Mouse (Mus musculus) lung, postnatal 25 days (tissue): ENCODE measurements at regions not wholly inside any gene's neighbourhood (a gene's known extent, or its start where the extent isn't known, plus 50 kb on each side); places are given as distances from the start of the nearest gene placed in this dataset.

Source experiments
- DNase-seq: peaks from one replicate; pipeline ENCODE4 v3.0.0; 2022; ENCODE audit warnings: low spot score

DNA sequence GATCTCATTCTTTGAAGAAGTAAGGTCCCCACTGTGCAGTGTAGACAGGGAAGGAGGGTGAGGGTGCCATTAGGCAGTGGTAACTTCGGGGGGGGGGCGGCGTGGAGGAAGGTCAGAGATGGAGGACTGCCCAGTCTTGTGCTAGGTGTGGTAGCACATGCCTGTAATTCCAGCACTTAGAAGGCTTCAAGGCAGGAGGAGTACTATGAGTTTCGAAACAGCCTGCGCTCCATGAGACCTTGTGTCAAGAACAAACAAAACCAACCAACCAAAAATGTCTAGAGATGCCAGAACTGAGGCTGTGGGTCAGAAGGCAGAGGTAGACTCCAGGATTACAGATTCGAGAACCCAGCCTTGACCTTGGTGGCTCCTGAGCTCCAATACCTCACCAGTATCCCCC is 130.8 kb downstream of the Pja1 start:
- peak; percentile 51 for DNase-seq

DNA sequence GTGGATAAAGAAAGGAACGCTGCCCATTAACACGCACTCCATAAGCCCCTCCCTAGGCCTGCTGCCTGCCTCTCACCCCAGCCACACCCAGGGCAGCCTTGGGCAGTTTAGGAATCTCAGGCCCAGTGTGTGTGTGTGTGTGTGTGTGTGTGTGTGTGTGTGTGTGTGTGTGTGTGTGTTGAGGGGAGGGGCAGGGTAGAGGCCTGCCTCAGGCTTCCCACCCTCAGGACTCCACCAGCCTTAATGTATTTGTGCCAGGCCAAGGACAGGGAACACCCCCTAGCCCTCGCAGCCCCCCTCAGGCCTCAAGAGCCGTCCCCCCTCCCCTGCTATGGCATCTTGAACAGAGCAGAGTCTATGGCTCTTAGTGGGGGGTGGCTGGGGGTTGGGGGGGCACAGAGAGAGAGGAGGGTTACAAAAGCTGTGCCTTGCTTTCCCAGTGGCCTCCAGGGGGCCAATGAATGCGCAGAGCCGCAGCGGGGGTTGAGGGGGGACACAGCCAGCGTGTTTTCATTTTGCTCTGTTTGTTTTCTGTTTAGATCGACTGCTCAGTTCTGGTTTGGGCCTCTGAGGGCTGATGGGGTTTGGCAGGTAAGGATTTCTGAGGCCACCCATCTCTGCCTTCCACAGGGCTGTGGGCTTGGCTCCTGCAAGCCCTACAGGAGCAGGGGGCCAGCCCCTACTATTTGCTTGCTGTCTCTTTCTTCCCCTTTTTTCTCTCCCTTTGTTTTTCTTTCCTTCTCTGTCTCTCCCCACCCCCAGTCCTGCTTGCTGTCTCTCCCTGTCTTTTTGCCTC is 131.8 kb downstream of the Pja1 start:
- DNase-seq, result peak; percentile 46

DNA sequence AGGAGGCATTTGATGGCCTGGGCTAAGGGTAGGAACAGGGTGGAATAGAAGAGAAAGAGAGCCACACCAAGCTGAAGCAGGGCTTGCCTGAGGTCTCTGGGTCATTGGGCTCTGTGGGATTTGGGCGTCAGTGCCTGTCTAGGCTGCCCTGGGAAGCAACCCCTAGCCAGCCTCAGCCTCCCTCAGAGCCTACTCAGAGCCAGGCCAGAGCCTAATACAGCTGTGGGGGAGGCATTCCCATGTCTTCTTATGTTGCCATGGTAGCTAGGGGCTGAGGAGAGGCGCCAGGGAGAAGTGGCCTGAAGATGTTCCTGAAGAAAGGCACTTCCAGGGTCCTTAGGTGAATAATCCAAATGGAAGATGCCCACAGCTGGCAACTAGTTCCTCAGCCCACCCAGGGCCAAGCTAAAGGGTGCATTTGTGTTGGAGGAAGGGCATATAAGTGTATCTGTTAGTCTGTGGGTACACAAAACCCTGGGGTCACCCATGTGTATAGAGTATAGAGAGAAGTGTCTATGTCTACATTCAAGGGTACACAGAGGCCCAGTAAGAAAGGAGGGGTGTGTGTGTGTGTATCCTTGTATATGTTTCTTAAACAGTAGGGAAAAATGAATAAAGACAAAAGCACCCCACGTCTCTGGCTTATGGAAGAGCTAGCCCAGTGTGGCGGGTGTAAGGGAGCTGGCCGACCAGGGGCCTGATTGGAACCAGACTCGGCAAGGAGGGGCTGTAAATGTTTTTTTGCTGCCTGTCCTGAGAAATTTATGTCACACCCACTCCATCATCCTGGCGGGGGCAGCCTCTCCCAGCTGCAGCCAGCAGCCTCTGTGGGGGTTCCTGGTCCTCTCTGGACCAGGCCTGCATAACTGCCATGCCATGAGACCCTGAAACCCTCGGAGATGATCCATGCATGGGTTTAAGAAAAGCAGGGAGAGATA is 134.2 kb downstream of the Pja1 start:
- DNase-seq, result no peak

DNA sequence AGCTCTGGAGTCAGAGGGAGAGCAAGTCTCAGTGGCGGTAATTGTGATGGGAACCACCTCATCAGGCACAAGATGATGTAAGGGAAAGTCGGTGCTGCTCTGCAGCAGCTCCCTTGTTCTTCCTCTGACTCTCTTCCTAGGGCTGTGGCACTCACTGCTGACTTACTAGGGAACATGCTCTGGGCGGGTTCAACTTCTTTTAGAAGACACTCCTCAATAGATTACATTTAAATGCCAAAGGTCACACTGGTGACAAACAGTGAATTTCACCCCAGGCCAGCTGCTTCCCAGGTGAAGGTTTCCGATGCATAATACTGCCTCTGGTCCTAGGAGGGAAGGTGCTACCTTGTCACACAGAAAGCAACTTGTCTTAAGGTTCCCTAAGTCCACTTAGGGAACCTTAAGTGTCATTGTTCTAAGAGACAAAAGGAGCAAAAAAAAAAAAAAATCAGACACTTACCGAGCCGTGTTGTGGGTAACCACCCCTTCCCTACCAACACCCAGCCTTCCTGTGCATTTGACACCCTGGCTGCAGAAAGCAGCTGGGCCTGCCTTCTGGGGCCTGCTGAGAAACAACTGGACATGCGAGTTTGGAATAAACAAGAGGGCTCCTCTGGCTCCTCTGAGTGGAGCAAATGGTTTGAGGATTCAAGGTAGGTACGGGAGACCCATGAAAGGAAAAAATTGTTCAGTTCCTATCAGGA is 135.0 kb downstream of the Pja1 start:
- no peak for DNase-seq

DNA sequence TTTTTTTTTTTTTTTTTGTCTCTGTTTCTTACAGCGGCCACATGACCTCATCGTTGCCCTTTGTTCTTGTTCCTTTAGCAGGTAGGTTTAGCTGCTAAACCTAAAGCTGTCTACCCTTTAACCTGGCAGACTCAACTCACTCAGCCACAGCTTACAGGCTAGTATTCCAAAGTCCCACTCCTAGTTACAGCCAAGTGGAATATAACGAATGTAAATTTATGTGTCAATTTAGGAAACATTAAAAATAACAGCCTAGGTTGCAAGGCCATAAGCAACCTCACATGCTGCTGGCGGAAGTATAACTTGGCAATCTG is 138.7 kb downstream of the Pja1 start:
- no peak for DNase-seq

DNA sequence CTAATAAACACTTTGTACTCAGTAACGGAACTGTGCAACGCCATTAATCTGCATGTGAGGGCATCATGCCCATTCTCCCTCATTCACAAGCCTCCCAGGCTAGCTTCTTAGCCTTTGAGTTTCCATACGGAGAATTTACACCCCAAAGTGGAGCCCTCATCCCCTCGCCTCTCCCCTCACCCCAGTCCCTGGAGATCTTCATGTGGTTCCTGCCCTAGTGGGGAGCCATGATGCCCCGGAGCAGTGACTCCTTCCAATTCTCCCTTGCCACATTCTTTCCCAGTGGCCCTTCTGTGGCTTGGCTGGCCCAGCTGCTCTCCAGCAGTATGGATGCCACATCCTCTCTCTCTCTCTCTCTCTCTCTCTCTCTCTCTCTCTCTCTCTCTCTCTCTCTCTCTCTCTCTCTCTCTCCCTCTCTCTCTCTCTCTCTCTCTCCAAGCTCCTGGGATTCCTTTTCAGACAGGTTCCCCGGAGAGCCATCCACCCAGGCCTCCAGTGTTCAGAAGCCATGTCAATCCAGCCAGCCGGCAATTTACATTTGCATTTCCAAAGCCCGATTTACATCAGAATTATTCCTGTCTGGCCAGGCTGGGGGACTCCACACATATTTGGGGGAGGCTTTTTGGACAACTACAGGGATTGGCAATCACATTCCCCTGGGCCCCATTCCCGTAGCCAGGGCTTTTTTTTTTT is 139.2 kb downstream of the Pja1 start:
- DNase-seq, result no peak

DNA sequence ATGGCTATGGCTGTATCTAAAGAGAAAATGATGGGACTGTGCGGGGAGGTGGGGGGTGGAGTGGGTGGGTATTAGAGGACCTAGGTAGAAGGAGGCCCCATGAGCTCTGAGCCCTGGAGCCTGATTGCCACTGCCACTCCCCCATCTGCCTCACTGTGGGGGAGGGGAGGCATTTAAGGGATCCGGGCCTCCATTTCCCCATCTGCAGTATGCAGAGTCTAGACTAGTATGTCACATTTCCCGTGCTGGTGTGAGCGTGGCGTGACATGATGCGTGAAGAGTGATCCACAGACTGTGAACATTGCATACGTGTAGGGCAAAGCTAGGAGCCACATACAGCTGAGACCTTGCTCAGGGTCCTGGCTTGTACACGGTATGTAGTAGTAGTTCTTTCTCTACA is 140.7 kb downstream of the Pja1 start:
- DNase-seq, result no peak

DNA sequence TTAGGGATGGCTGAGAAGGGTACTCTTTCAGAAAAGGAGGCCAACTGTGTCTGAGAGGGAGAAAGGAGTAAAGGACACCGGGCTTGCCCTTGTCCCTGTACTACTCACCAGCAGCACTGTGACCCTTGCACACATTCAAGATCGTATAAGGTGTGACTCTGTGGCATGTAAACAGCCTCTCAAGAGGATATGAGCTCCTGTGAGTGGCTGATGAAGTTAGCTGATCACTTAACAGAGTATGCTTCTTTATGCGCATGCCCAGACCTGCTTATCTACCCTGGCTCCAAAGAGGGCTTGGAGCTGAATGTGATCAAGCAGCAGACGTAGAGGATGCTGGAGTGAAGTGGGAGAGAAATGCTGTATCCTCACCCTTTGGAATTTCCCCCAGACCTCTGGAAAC is 142.5 kb downstream of the Pja1 start:
- DNase-seq, result peak; percentile 43

DNA sequence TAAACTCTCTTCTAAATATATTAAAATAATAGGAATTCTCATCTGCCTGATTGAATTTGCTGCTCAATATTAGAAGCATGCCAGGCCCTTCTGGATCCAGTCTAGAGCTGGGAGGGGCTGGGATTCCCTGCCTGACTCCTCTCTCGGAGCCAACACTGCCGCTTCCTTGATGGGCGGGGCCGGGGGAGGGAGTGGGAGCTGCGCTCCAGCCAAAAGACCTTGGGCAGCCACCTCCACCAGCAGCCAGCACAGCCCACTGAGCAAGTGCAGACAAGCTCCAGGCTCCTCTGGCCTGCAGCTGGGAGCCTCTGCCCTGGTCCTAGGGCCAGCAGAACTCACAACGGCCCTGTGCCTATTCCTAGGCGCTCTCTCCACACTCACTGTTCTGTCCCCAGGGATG is 144.9 kb downstream of the Pja1 start:
- DNase-seq, result peak; percentile 29

DNA sequence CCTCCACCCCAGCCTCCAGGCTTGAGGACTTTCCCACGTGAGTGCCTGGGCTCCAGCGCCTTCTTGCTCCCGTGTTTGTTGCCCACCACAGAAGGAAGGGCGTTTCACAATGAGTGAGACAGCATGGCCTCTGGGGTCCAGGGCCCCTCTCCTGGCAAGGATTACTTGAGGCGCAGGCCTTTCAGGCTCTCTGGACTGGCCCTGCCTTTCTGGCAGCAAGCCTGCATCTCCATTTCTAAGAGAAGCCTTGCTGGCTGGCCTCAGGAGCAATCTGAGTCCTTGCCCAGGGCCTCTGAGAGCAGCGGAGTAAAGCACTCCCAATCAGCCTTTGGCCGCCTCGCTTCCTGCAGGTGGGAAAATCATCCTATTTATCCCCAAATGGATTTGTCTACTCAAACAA is 145.6 kb downstream of the Pja1 start:
- peak; percentile 25 for DNase-seq

DNA sequence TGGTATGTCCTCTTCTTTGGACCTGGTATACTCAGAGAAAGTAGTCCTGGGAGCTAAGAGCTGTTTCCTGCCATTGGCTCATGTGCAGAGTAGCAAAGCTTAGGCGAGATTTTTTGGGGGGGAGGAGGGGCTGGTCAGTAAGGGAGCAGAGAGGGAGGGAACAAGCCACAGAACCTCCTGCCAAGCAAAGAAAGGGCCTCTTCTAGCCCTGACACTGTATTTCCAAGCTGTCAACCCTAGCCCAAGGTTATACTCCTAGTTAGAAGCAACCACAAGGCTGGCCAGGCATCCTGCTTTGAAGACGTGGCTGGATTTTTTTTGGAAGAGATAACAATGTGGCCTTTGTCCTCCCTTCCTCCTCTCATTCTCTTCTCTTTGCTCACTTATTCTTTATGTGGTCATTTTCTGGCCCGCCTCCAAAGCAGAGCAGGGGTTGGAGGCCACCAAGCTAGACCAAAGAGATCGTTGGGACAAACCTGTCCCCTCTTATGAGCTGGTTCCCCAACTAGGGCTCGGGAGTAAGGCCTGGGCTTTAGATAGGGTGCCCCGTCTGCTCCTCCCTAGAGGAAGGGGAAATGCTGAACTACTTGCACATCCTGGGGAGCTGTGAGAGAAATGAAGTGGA is 146.4 kb downstream of the Pja1 start:
- DNase-seq, result no peak

DNA sequence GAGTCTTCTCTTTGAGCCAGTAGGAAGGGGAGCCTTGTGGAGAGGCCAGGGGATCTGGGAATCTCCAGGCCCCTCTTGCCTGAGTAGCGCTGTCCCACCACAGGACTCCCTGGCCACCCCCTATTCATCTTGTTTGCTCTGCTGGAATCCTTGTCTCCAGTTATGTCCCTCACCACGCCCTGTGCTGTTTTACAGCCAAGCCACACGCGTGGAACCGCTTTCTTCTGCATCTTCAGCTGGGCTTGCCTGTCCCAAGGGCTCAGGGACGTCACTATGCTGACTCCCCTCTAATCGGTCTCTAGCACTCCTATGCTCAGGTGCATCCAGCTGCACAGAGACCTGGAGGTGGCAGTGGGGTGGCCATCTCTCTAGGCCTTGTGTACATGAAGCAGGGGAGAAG is 151.3 kb downstream of the Pja1 start:
- DNase-seq, result no peak

DNA sequence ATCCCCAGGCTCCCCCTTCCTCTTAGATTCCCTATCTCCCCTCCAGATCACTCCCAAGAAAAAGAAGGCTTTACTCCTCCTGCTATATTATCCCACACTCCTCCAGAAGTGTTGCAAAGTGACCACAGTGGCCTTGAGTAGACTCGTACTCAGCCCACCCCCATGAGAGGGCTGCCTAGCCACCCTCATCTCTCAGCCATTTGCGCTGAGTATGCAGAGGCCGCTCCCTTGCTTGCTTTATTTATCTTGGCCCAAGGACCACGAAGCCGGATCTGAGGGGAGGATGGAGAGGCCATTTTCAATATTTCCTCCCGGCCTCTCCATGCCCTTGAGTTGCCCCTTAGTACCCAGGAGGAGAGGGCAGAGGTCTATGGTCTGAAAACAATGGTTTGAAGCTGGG is 151.9 kb downstream of the Pja1 start:
- no peak for DNase-seq

DNA sequence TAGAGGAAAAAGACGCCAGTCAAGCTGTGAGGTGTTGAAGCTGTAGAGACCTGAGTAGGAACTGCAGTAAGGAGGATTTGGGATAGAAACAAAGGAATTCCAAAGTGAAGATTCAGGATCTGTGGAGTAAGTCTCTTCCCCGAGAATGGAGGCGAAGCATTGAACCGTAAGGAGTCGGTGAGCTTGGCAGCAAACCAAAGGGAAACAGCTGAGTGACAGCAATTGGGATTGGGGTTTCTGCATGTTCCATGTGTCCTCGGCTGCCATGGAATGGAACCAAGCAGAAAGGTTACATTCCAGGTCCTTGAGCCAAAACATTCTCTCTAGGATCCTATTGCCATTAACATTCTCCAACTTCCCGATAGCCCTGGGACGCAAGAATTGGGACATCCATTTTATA is 152.9 kb downstream of the Pja1 start:
- DNase-seq, result no peak

DNA sequence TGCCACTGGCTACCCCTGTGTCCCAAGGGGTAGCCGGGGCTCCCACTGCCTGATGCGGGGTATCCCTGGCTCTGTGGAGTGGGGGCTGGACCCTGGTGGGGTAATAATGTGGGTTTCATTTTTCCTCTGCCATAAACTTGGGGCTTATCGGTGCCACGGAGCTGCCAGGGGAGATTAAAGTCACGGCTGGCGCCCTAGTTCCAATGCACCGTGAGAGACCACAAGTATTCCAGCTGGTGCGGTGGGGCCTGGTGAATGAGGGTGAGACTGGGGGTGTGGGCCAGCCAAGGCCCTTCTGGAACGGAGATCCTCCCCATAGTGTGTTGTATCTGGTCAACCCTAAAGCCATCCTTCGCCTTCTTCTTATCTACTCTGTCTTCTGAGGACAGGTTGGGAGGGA is 153.3 kb downstream of the Pja1 start:
- DNase-seq, result no peak

DNA sequence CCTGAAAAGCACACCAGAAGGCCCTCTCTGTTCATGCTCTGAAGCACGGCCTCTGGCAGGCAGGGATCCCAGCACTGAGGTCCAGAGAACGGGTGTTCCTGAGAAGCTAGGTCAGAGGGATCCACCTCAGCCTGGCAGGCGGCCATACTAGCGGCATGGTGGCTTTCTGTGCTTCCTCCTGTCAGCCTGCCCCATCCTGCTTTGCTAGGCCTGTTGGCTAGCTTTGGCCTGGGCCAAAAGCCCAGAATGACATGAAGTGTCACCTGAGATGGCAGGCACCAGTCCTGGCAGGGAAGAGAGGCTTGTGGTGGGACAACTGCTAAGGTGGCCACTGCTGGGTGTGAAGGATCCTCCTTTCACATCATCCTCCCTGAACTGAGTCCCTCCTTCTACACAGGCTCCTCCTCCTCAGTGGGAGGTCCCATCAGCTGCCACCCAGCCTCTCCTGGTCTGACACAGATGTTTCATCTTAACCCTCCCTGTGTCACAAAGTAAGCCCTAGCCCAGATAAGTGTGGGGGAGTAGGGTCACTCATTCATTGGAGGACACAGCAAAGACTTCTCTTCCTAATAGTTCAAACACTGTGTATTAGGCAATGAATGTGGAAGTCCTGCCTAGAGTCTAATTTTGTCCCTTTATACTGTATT is 154.5 kb downstream of the Pja1 start:
- no peak for DNase-seq

DNA sequence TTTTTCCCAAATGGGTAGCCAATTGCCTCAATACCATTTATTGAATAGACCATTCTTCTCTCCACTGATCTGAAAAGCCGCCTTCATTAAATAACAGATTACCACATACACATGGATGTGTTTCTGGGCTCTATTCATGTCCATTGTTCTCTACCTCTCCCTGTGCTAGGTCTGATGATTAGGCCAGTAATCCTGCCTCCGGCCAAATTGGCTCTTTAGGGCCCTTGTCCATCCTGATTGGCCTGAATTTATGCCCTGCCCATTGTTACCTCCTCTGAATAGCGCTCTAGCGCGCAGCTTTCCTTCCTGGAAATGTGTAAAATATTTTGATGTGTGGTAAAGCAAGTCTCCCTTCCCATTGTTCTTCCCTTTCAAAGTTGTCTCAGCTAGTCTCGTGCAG is 163.2 kb downstream of the Efnb1 start:
- DNase-seq, result no peak

DNA sequence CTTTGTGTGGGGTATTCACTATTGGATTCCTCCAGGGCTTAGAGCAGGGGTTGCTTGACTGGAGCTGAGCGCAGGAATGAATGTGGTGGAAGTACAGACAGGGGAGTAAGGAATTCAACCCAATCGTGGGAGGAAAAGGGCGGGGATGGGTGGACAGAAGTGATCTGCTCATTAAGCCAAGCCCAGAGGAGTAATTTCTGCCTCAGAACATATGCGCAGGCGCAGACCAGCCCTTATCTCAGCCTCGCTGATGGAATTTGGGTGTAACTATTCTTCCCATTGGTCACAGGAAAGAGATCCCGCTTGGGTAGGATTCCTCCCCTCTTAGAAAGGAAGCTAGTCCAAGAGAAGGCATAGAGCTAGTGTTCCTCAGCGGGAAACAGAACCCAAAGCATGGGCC is 158.8 kb downstream of the Efnb1 start:
- DNase-seq, result peak; percentile 67

DNA sequence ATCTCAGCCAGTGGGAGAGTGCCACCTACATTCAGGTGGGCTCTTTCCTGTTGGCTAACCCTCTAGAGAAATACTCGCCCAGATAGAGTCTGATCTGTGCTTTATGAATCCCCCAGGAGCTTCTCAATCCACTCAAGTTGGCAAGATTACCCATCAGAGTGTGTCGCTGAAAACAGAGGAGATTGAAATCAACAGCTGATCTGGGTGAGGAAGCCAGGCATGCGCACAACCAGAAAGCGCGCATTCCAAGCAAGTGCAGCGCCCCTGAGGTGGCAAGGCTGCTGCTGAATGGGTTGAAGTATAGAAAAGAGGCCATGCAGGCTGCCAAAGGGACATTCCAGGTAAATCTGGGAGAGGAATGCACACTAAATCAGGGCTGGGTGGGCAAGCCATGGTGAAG is 158.0 kb downstream of the Efnb1 start:
- no peak for DNase-seq

DNA sequence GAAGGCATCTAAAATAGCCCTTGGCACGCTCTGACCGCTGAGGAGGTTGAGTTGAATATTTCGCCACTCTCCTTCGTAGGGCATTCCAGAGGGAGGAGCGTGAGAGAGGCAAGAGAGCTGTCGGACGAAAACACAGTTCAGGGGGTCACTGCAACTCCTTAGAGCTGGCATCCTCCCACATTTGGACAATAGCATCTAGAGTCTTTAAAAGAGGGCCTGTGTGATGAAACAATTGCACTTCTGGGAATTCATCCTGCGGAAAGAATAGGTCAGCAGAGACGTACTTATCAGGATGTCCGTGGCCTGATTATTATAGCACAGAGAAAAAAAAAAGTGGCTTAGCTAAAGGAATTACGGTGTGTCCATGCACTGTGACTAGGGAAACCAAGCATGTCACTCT is 156.8 kb downstream of the Efnb1 start:
- DNase-seq, result peak; percentile 61

DNA sequence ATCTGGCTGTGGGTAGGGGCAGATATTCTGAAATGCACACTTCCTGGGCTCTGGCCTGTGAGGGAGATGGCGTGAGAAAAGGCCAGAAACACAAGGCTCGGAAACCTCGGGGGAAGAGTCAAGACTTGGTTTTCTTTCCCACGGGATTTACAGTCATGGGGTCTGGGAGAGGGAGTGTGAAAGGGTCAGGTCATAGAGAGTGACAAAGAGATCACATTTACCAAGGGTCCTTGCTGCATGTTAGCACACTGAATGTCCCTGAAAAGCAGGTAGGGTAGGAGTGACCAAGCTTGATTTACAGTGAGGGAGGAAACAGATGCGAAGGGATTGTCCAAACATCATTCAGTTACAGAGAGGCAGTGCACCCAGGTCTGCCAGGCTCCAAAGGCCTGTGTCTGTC is 156.0 kb downstream of the Efnb1 start:
- no peak for DNase-seq
